Mouse (Mus musculus) limb, embryonic 10.5 days (tissue): ENCODE measurements around the gene Uvrag. TPM values are rescaled to one million over a fixed set of nuclear protein-coding genes. Genes with fewer than 3 reads are reported as not detected.

Experiments
- DNase-seq: peaks from one replicate; pipeline ENCODE4 v3.0.0-alpha.2; 2017; ENCODE audit warnings: low spot score
- H3K27ac ChIP-seq: fragments of 300-500 bp; sonication (generic); 2 replicates; pipeline ENCODE4 v1.5.1; 2016; ENCODE audit warnings: mild to moderate bottlenecking
- H3K27me3 ChIP-seq: fragments of 300-500 bp; sonication (generic); 2 replicates; pipeline ENCODE4 v1.6.1; 2016; ENCODE audit warnings: low read depth, mild to moderate bottlenecking; ENCODE audit not compliant: poor library complexity, severe bottlenecking
- H3K36me3 ChIP-seq: fragments of 300-500 bp; sonication (generic); 2 replicates; pipeline ENCODE4 v1.6.1; 2016; ENCODE audit warnings: mild to moderate bottlenecking, moderate library complexity
- H3K4me1 ChIP-seq: fragments of 300-500 bp; sonication (generic); 2 replicates; pipeline ENCODE4 v1.6.1; 2016
- H3K4me3 ChIP-seq: fragments of 300-500 bp; sonication (generic); 2 replicates; pipeline ENCODE4 v1.5.1; 2016; ENCODE audit warnings: mild to moderate bottlenecking, moderate library complexity
- H3K9me3 ChIP-seq: fragments of 300-500 bp; sonication (generic); replicated peaks from 2 replicates; pipeline ENCODE4 v1.6.1; 2016; ENCODE audit warnings: mild to moderate bottlenecking
- whole genome bisulfite sequencing: fragments of 180-500 bp; shearing (Covaris S2); methylation state at CpG from one replicate; pipeline ENCODE4 v1.1.7; 2016; 5-methylcytosine and 5-hydroxymethylcytosine counted together
- polyA plus RNA-seq: library from polyadenylated mRNA; unstranded; fragments of >200 nt; fragmentation: Nextera tagmentation; extraction: Ambion mirVana; gene quantifications from 2 replicates; pipeline ENCODE4 v1.2.1, GENCODE M21; 2016

Uvrag gene
- polyA plus RNA-seq, 1 experiment from 2014 or later, result 12.0 TPM

GRCm38 (mm10) chr7:99033838-99034237, 107.1 kb downstream of the Uvrag start:
- DNase-seq, result no peak
- no peaks in the 10 kb centered on the region for H3K9me3 ChIP-seq
- no peak overlapping the region for H3K4me3 ChIP-seq
- WGBS, result 93% methylated on average over 5 of the region's 5 CpGs
- 0 out of 2 replicates have a peak, but pooled peaks cover 4% of the 10 kb centered on the region for H3K4me1 ChIP-seq
- H3K27ac ChIP-seq, result no peak overlapping the region
- H3K27me3 ChIP-seq, result no peaks in the 10 kb centered on the region
- H3K36me3 ChIP-seq, result peaks cover 5% of the 10 kb centered on the region

GRCm38 (mm10) chr7:99033314-99033713, 107.6 kb downstream of the Uvrag start:
- H3K9me3 ChIP-seq, result no peaks in the 10 kb centered on the region
- H3K4me3 ChIP-seq, result no peak overlapping the region
- 95% methylated on average over 3 of the region's 3 CpGs for WGBS
- H3K27me3 ChIP-seq, result no peaks in the 10 kb centered on the region
- no peak overlapping the region for H3K27ac ChIP-seq
- H3K4me1 ChIP-seq, result 0 out of 2 replicates have a peak, but pooled peaks cover 4% of the 10 kb centered on the region
- DNase-seq, result no peak
- H3K36me3 ChIP-seq, result peaks cover 5% of the 10 kb centered on the region

DNA sequence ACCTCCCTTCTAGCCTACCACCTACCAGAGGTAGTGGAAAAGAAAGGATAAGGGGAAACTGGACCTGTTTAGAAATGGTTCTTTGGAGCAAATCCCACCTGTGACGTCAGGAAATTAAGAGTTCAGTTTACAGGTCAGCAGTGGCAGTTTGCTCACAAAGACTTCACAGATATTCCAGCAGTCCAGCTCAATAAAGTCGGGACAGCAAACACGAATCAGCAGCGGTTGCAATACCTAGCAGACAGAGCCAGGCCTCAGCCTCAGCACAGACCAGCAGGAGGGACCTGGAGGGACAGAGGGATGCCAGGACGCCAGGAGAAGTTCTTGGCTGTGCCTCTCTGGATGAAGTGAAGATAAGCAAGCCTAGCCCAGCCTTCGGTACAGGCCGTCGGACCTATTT, 108.9 kb downstream of the Uvrag start:
- Histone ChIP-seq H3K27me3 (no peaks in the 10 kb centered on the region), H3K36me3 (peaks cover 5% of the 10 kb centered on the region), H3K4me1 (0 out of 2 replicates have a peak, but pooled peaks cover 4% of the 10 kb centered on the region), H3K27ac (no peak overlapping the region), H3K4me3 (no peak overlapping the region), H3K9me3 (no peaks in the 10 kb centered on the region)
- WGBS, result 87% methylated on average over 8 of the region's 8 CpGs
- no peak for DNase-seq

DNA sequence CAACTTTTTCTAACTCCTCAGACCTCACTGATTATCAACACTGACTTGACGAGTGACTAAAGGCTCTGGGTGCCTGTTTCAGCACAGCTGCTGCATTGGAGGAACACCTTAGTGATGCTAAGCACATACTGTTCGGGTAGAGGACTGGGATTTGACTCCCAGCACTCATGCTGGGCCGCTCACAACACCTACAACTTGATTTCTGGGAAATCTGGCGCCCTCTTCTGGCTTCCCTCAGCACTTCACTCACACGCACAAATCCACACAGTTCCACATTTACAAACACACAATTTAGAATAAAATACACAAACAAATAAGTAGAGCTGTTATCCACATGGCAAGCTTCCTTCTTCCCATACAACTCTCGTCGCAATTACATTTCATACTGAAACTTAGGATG, 112.8 kb downstream of the Uvrag start:
- Histone ChIP-seq H3K4me1 (no peaks in the 10 kb centered on the region), H3K27ac (no peak overlapping the region)
- WGBS, result 88% methylated on average over 7 of the region's 7 CpGs

DNA sequence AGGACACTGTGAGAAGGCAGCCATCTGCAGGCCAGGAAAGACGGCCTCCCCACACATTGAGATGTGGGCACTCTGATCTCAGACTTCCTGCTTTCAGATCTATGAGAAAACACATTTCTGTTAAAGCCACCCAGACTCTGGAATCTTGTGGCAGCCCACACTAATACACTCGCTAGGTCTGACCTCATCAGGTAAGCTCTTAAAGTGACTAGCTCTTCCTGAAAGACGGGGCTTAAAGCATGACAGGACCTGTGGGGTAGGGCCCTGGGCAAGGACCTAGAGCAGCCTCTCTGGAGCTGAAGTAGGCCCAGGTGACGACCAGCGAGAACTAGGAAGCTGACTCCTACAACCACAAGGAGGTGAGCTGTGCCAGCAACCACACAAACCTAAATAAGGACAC, 113.8 kb downstream of the Uvrag start:
- WGBS, result 87% methylated on average over 5 of the region's 5 CpGs
- Histone ChIP-seq H3K4me3 (no peak overlapping the region), H3K4me1 (no peaks in the 10 kb centered on the region), H3K27ac (no peak overlapping the region), H3K27me3 (no peaks in the 10 kb centered on the region), H3K36me3 (peaks cover 3% of the 10 kb centered on the region), H3K9me3 (no peaks in the 10 kb centered on the region)
- DNase-seq, result no peak

More for the DNA sequence above, 112.8 kb downstream of the Uvrag start:
- Histone ChIP-seq H3K27me3 (no peaks in the 10 kb centered on the region), H3K36me3 (peaks cover 5% of the 10 kb centered on the region), H3K4me3 (no peak overlapping the region), H3K9me3 (no peaks in the 10 kb centered on the region)
- DNase-seq, result no peak

GRCm38 (mm10) chr7:99025989-99026388, 115.0 kb downstream of the Uvrag start:
- H3K36me3 ChIP-seq, result no peaks in the 10 kb centered on the region
- H3K27me3 ChIP-seq, result no peaks in the 10 kb centered on the region
- DNase-seq, result no peak
- WGBS, result 90% methylated on average over 10 of the region's 10 CpGs
- H3K27ac ChIP-seq, result no peak overlapping the region
- H3K9me3 ChIP-seq, result no peaks in the 10 kb centered on the region
- peaks cover 7% of the 10 kb centered on the region for H3K4me1 ChIP-seq
- no peak overlapping the region for H3K4me3 ChIP-seq

DNA sequence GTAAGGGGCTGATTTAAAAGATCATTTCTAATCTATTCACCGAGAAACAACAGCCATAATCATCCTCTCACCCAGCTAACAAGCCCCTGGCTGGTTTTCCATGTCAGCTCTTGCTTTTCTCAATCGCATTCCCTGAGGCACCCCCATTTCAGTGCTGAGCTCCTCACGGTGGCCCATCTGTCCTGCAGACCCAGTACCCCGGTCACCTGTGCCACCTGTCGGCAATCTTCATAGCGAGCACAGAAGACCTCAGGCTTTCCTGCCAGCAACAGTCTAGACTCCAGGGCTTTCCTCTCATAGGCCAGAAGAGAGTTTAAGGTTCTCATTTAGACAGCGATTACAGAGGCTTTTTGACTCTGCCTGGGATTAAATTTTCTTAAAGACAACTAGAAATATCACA, 115.7 kb downstream of the Uvrag start:
- DNase-seq, result no peak
- Histone ChIP-seq H3K4me1 (peaks cover 11% of the 10 kb centered on the region), H3K27me3 (no peaks in the 10 kb centered on the region), H3K9me3 (no peaks in the 10 kb centered on the region), H3K36me3 (no peaks in the 10 kb centered on the region), H3K4me3 (no peak overlapping the region), H3K27ac (no peak overlapping the region)
- WGBS, result 86% methylated on average over 7 of the region's 7 CpGs

- H3K27ac ChIP-seq, result no peak overlapping the region
- H3K9me3 ChIP-seq, result no peaks in the 10 kb centered on the region
- H3K36me3 ChIP-seq, result no peaks in the 10 kb centered on the region
- DNase-seq, result no peak
- H3K4me1 ChIP-seq, result peaks cover 15% of the 10 kb centered on the region
- H3K27me3 ChIP-seq, result no peaks in the 10 kb centered on the region
- H3K4me3 ChIP-seq, result no peak overlapping the region
- 94% methylated on average over 6 of the region's 6 CpGs for WGBS
These were observed 116.2 kb downstream of the Uvrag start for GRCm38 (mm10) chr7:99024791-99025190.

DNA sequence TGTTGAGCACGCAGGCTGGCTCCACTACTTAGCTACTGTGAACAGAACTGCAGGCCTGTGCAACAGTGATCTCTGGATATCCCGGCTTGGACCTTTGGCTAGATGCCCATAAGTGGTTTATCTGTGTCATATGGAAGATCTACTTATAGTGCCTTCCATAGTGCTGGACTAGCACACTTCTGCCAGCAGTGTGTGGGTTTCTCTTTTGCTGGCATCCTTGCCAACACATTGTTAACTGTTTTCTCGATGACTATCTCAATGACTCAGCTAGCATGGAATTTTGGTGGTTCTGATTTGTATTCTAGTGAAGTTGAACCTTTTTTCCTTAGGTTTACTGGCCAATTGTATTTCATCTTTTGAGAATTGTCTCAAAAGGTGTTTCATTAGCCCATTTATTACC, 117.0 kb downstream of the Uvrag start:
- H3K36me3 ChIP-seq, result no peaks in the 10 kb centered on the region
- 96% methylated on average over 3 of the region's 3 CpGs for WGBS
- no peak overlapping the region for H3K4me3 ChIP-seq
- no peak overlapping the region for H3K27ac ChIP-seq
- H3K4me1 ChIP-seq, result peaks cover 20% of the 10 kb centered on the region
- DNase-seq, result no peak
- H3K27me3 ChIP-seq, result no peaks in the 10 kb centered on the region
- no peaks in the 10 kb centered on the region for H3K9me3 ChIP-seq

DNA sequence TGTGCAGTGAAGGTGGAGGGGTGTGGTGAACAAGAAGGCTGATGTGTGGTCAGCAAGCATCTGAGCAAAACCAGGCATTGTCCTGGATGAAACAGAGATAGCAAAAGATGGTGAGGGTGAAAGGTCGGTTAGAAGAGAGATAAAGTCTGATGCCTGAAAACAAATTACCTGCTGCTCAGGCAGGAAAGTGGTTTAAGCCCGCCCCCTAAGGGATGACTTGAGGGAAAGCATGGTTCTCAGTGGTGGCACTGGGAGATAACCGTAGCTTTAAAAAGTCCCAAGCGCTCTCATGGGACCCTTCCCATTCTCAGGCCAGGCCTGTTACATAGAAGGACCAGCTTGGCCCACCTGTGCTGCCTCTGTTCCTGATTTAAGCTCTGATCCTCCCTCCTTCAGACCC, 119.7 kb downstream of the Uvrag start:
- no peak for DNase-seq
- Histone ChIP-seq H3K4me1 (peaks cover 30% of the 10 kb centered on the region), H3K9me3 (no peaks in the 10 kb centered on the region), H3K27ac (no peak overlapping the region), H3K27me3 (no peaks in the 10 kb centered on the region), H3K4me3 (no peak overlapping the region), H3K36me3 (no peaks in the 10 kb centered on the region)
- WGBS, result 37% methylated on average over 4 of the region's 4 CpGs

GRCm38 (mm10) chr7:99020353-99020752, 120.6 kb downstream of the Uvrag start:
- Histone ChIP-seq H3K9me3 (no peaks in the 10 kb centered on the region), H3K36me3 (no peaks in the 10 kb centered on the region), H3K4me3 (no peak overlapping the region), H3K27ac (no peak overlapping the region), H3K27me3 (no peaks in the 10 kb centered on the region), H3K4me1 (peaks cover 39% of the 10 kb centered on the region)
- WGBS, result 32% methylated on average over 4 of the region's 4 CpGs
- no peak for DNase-seq

GRCm38 (mm10) chr7:99017224-99017844, 123.6 kb downstream of the Uvrag start:
- DNase-seq, result no peak
- 91% methylated on average over 2 of the region's 2 CpGs for WGBS

DNA sequence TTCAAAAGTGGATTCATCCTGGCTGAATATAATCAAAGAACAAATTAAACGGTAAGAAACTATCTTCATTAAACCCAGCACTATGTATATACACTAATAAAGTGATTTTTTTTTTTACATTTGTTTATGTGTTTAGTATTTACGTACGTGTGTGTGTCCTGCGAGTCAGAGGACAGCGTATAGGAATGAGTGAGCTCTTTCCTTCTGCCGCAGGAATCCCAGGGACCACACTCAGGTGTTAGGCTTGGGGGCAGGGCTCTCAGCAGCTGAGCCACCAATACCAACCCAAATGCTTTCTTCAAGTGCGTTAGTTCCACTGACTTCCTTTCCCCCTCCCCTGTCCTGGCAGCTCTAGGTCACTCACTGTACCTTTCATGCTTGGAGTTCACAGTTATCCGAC, 125.0 kb downstream of the Uvrag start:
- no peak overlapping the region for H3K27ac ChIP-seq
- 69% methylated on average over 8 of the region's 8 CpGs for WGBS
- H3K27me3 ChIP-seq, result no peaks in the 10 kb centered on the region
- no peaks in the 10 kb centered on the region for H3K9me3 ChIP-seq
- no peaks in the 10 kb centered on the region for H3K36me3 ChIP-seq
- peaks cover 42% of the 10 kb centered on the region for H3K4me1 ChIP-seq
- no peak for DNase-seq
- H3K4me3 ChIP-seq, result no peak overlapping the region

More at GRCm38 (mm10) chr7:99017224-99017844, 123.6 kb downstream of the Uvrag start:
- Histone ChIP-seq H3K4me1 (peaks cover 49% of the 10 kb centered on the region), H3K36me3 (no peaks in the 10 kb centered on the region), H3K27me3 (no peaks in the 10 kb centered on the region), H3K9me3 (no peaks in the 10 kb centered on the region), H3K4me3 (no peak overlapping the region), H3K27ac (no peak overlapping the region)

- H3K4me3 ChIP-seq, result no peak overlapping the region
- peak; percentile 52 for DNase-seq
- no peaks in the 10 kb centered on the region for H3K9me3 ChIP-seq
- H3K27ac ChIP-seq, result peak overlapping the region; percentile 30; the same call in 1 of the 2 replicates
- 62% methylated on average over 17 of the region's 17 CpGs for WGBS
- no peaks in the 10 kb centered on the region for H3K36me3 ChIP-seq
- H3K4me1 ChIP-seq, result peaks cover 39% of the 10 kb centered on the region
- H3K27me3 ChIP-seq, result no peaks in the 10 kb centered on the region
These were observed 125.5 kb downstream of the Uvrag start for GRCm38 (mm10) chr7:99015419-99015818.
